Mouse (Mus musculus) liver, postnatal 0 days (tissue): ENCODE measurements around the gene Pex3.

Source experiments
- CTCF ChIP-seq: sonication (generic); IDR thresholded peaks from 2 replicates; pipeline ENCODE4 v1.5.1; 2016; ENCODE audit warnings: antibody characterized with exemption, low read depth
- EP300 ChIP-seq: IDR thresholded peaks from 2 replicates; pipeline ENCODE4 v1.6.1; 2016; ENCODE audit warnings: antibody characterized with exemption, low read depth, mild to moderate bottlenecking

DNA sequence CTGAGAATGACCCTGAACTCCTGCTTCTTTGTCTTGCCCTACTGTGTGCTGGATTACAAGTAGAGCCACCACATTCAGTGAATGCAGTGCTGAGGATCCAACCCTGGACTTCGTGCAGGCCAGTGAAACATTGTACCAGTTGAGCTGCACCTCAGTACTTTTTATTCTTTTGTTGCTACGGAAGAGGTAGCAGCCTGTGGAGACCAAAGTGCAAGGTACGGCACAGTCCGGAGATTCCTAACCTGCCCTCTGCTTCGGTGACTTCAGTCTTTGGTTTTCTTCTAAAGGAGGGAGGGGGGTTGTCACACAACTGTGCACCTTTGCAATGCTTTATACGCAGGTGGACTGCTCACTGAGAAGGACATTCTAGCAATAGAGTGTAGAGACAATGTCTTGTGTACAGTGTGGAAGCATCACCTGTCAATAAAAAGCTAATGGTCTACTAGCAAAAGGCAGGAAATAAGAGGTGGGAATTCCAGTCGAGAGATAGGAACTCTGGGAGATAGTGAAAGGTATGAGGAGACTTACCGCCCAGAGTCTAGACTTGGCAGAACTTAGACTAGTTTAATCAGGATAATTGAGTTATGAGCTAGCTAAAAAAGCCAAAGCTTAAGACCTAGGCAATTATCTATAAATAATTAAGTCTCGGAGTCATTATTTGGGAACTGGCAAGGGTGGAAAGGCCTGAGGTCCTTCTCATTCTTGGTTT is 58.8 kb downstream of the Pex3 start:
- no peak for TF ChIP-seq CTCF
- TF ChIP-seq EP300: no peak
